Mouse (Mus musculus): ENCODE measurements around the gene Lifr.

DNA sequence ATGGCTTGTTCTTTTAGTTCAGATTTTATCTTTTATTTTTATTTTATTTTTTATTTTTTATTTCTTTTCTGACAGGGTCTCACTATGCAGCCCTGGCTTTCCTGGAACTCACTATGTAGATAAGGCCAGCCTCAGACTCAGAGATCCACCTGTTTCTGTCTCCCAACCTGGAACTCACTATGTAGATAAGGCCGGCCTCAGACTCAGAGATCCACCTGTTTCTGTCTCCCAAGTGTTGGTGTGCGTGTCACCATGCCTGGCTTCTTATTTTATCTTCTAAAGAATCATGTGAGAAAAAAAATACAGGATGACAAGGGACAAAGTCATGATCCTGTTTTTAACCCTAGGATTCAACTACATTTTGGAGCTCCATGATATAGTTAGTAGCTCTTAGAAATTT lies 102.2 kb downstream of the Lifr start:
- TF ChIP-seq CTCF (conservative IDR thresholded peaks at IDR 0.05; ENCODE audit: low read length), result no peak
- no peak for TF ChIP-seq NANOG (IDR thresholded peaks at IDR 0.05; ENCODE audit: borderline replicate concordance, low read length)
